Mouse (Mus musculus) MN1 (cell line): ENCODE results near the gene Olfr938.

ENCODE experiments used
- DNase-seq: peaks from one replicate; pipeline ENCODE4 v3.0.0-alpha.2; 2016; ENCODE audit warnings: low spot score

Olfr938 gene

GRCm38 (mm10) chr9:39078787-39079186 is at the start of gene Olfr938:
Gene Olfr938 (minus strand): TSS chr9:39078887.
- no peak for DNase-seq

- no peak for DNase-seq
These were observed 49.1 kb upstream of the Olfr938 start, which contains the start of gene Olfr27 for GRCm38 (mm10) chr9:39127831-39128230. Gene Olfr27 (plus strand): TSS chr9:39128131.

GRCm38 (mm10) chr9:39127326-39127725 is 48.6 kb upstream of the Olfr938 start:
- DNase-seq = no peak

- DNase-seq = no peak
These were observed 13.8 kb downstream of the Olfr938 start, which contains the start of gene Olfr937 for GRCm38 (mm10) chr9:39064851-39065250. Gene Olfr937 (minus strand): TSS chr9:39064951.
